8 mouse cellular contexts compared by ENCODE assay signal in the genomic region with DNA sequence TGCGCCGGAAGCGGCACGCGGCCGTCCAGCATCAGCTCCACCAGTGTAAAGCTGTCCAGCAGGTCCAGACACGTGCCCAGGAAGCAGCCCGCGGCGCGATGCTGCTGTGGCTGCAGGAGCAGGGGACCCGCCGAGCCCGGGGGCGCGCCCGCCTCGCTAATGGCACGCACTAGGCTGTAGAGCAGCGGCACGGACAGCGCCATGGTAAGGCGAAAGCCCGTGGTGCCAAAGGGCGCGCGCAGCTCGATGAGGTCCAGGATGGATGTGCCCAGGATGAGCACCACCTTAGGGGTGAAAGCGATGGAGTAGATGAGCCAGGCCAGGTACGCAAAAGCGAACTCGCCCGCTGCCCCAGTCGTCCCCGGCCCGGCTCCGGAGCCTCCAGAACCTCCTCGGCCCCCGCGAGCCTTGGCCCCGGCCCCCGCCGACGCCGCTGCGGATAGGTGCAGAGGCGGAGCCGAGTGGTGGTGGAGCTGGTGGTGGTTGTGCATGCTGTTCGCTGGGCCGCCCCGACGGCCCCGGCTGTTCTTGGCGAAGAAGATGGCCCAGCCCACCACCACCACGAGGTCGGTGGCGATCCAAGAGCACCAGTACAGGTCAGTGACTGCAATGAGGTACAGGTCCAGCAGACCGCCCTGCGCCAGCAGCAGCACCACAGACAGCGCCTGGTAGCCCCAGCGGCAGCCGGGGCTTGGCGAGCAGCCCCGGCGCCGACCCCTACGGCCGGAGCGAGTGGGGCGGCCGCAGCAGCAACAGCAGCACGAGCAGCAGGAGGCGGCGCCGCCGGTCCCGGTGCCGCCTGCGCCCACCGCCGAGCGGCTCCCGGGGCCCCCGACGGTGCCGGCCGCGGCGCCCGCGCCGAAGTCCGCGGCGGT. TPM values are rescaled to one million over a fixed set of nuclear protein-coding genes. Genes with fewer than 3 reads are reported as not detected.
DNase-seq lines count a peak whose midpoint lies in the region; ATAC-seq and TF ChIP-seq lines count a peak whose summit lies in the region.

No protein-coding gene starts in this region.

- H3K27me3 ChIP-seq in forebrain, embryonic 14.5 days (replicated peaks; ENCODE audit: control insufficient read depth, insufficient read depth, low read length), result peaks cover 5% of the 10 kb centered on the region; the same call in 1 of the 2 replicates
- H3K27me3 ChIP-seq in kidney, postnatal 0 days (ENCODE audit: insufficient read depth, low read length), result peaks cover 19% of the 10 kb centered on the region
- peaks cover 28% of the 10 kb centered on the region for H3K27me3 ChIP-seq in stomach, embryonic 16.5 days (ENCODE audit: control insufficient read depth, insufficient read depth, low read length)

- WGBS in forebrain, embryonic 14.5 days, result under 1% methylated on average over 89 of the region's 95 CpGs
- WGBS in kidney, postnatal 0 days, result under 1% methylated on average over 92 of the region's 95 CpGs
- WGBS in stomach, embryonic 16.5 days, result under 1% methylated on average over 95 of the region's 95 CpGs

- no peak for DNase-seq in cerebellum, adult 9-10 months
- DNase-seq in thymus, postnatal 4 days, result peak; percentile 59
- no peak for DNase-seq in thymus, adult 18-20 months
- DNase-seq in forebrain, embryonic 14.5 days (ENCODE audit: low spot score), result no peak
- peak; percentile 51 for DNase-seq in kidney, postnatal 0 days (ENCODE audit: low spot score)

- peaks cover 26% of the 10 kb centered on the region for H3K4me1 ChIP-seq in forebrain, embryonic 14.5 days (ENCODE audit: control insufficient read depth, insufficient read depth, low read length)
- peaks cover 21% of the 10 kb centered on the region; the same call in 1 of the 2 replicates for H3K4me1 ChIP-seq in kidney, postnatal 0 days (replicated peaks; ENCODE audit: insufficient read depth, low read length)
- H3K4me1 ChIP-seq in stomach, embryonic 16.5 days (ENCODE audit: control insufficient read depth, insufficient read depth, low read length), result peaks cover 13% of the 10 kb centered on the region

- no peaks in the 10 kb centered on the region for H3K9me3 ChIP-seq in forebrain, embryonic 14.5 days (replicated peaks; ENCODE audit: control insufficient read depth, low read length)
- no peaks in the 10 kb centered on the region for H3K9me3 ChIP-seq in kidney, postnatal 0 days (replicated peaks; ENCODE audit: low read length)
- no peaks in the 10 kb centered on the region for H3K9me3 ChIP-seq in stomach, embryonic 16.5 days (replicated peaks; ENCODE audit: control insufficient read depth, low read length)

- peak overlapping the region; percentile 93 for H3K27ac ChIP-seq in forebrain, embryonic 14.5 days (ENCODE audit: low read depth, low read length)
- H3K27ac ChIP-seq in kidney, postnatal 0 days, result no peak overlapping the region
- H3K27ac ChIP-seq in stomach, embryonic 16.5 days (ENCODE audit: low read length), result no peak overlapping the region

- H3K4me3 ChIP-seq in forebrain, embryonic 14.5 days (ENCODE audit: low read depth, low read length), result peak overlapping the region; percentile 72
- H3K4me3 ChIP-seq in kidney, postnatal 0 days (replicated peaks; ENCODE audit: low read depth, low read length), result peak overlapping the region; percentile 67
- peak overlapping the region; percentile 50 for H3K4me3 ChIP-seq in stomach, embryonic 16.5 days (replicated peaks; ENCODE audit: low read length)

- no peaks in the 10 kb centered on the region for H3K36me3 ChIP-seq in forebrain, embryonic 14.5 days (ENCODE audit: control insufficient read depth, insufficient read depth, low read length)
- H3K36me3 ChIP-seq in kidney, postnatal 0 days (ENCODE audit: insufficient read depth, low read length), result no peaks in the 10 kb centered on the region
- H3K36me3 ChIP-seq in stomach, embryonic 16.5 days (ENCODE audit: control insufficient read depth, insufficient read depth, low read length), result no peaks in the 10 kb centered on the region

- peak; percentile 11; the same call in 1 of the 2 replicates for ATAC-seq in cerebellum, adult (ENCODE audit: insufficient number of reproducible peaks, low FRiP score, low TSS enrichment)
- ATAC-seq in forebrain, embryonic 14.5 days, result peak; percentile 5; the same call in 1 of the 2 replicates
- peak; percentile 25 for ATAC-seq in kidney, postnatal 0 days (replicated peaks; ENCODE audit: low FRiP score, low read depth)
- 0 out of 2 replicates have a peak, but pooled peaks have one; percentile 22 for ATAC-seq in megakaryocyte progenitor cell, adult 5-6 weeks (replicated peaks; ENCODE audit: poor library complexity)
- ATAC-seq in stomach, embryonic 16.5 days (ENCODE audit: insufficient read depth, low FRiP score), result peak; percentile 19; the same call in 1 of the 2 replicates

- peak overlapping the region; percentile 71 for H3K4me2 ChIP-seq in forebrain, embryonic 14.5 days (ENCODE audit: low read length)
- H3K4me2 ChIP-seq in kidney, postnatal 0 days (ENCODE audit: low read length), result peak overlapping the region; percentile 99
- peak overlapping the region; percentile 93 for H3K4me2 ChIP-seq in stomach, embryonic 16.5 days (ENCODE audit: low read depth, low read length)

- peak overlapping the region; percentile 84 for H3K9ac ChIP-seq in forebrain, embryonic 14.5 days (ENCODE audit: low read length)
- H3K9ac ChIP-seq in kidney, postnatal 0 days (ENCODE audit: low read depth, low read length), result peak overlapping the region; percentile 50; the same call in 1 of the 2 replicates
- H3K9ac ChIP-seq in stomach, embryonic 16.5 days (ENCODE audit: low read length), result peak overlapping the region; percentile 69

- no peak for TF ChIP-seq CTCF in kidney, postnatal 0 days (IDR thresholded peaks at IDR 0.05; ENCODE audit: low read depth)

RNA-seq across cellular contexts. Expression of a gene that starts 0.9 kb away (rescaled TPM):
- polyA plus RNA-seq in forebrain, embryonic 14.5 days (2014; fragmentation: Nextera tagmentation; extraction: Ambion mirVana), result 3.0 and 3.5 TPM in 2 replicates
- 0.12 and 0.13 TPM in 2 replicates for polyA plus RNA-seq in kidney, postnatal 0 days (2015; fragmentation: Nextera tagmentation; extraction: Ambion mirVana)
- total RNA-seq in megakaryocyte progenitor cell, adult 5-6 weeks (2015), result 0.10 TPM in 1 of 2 replicates, not detected in the other
- 0.08 TPM in 1 of 2 replicates, not detected in the other for total RNA-seq in megakaryocyte progenitor cell, adult 5-6 weeks (2017)
- 0.04 and 0.09 TPM in 2 replicates for polyA plus RNA-seq in stomach, embryonic 16.5 days (2015; fragmentation: Nextera tagmentation; extraction: Ambion mirVana)

RNA-seq across cellular contexts. Expression of a gene that starts 29.7 kb away (rescaled TPM):
- 1.1 and 3.5 TPM in 2 replicates for polyA plus RNA-seq in forebrain, embryonic 14.5 days (2014; fragmentation: Nextera tagmentation; extraction: Ambion mirVana)
- 3.8 and 5.2 TPM in 2 replicates for polyA plus RNA-seq in kidney, postnatal 0 days (2015; fragmentation: Nextera tagmentation; extraction: Ambion mirVana)
- total RNA-seq in megakaryocyte progenitor cell, adult 5-6 weeks (2015), result 23.1 and 30.3 TPM in 2 replicates
- 19.8 and 25.9 TPM in 2 replicates for total RNA-seq in megakaryocyte progenitor cell, adult 5-6 weeks (2017)
- 7.7 and 8.5 TPM in 2 replicates for polyA plus RNA-seq in stomach, embryonic 16.5 days (2015; fragmentation: Nextera tagmentation; extraction: Ambion mirVana)

RNA-seq across cellular contexts. Expression of a gene that starts 38.4 kb away (rescaled TPM):
- polyA plus RNA-seq in forebrain, embryonic 14.5 days (2014; fragmentation: Nextera tagmentation; extraction: Ambion mirVana), result 9.0 and 10.4 TPM in 2 replicates
- polyA plus RNA-seq in kidney, postnatal 0 days (2015; fragmentation: Nextera tagmentation; extraction: Ambion mirVana), result 15.9 and 17.9 TPM in 2 replicates
- total RNA-seq in megakaryocyte progenitor cell, adult 5-6 weeks (2015), result 4.3 TPM in 2 replicates
- total RNA-seq in megakaryocyte progenitor cell, adult 5-6 weeks (2017), result 4.7 and 7.6 TPM in 2 replicates
- 15.9 and 16.1 TPM in 2 replicates for polyA plus RNA-seq in stomach, embryonic 16.5 days (2015; fragmentation: Nextera tagmentation; extraction: Ambion mirVana)

Comparison
In these comparisons a context has a peak if more than half of its experiments do, and no peak if none do; other contexts are left out.
1. DNase-seq: peak in thymus, postnatal 4 days (single experiment) and kidney, postnatal 0 days (single experiment); none in cerebellum, adult 9-10 months (single experiment), thymus, adult 18-20 months (0 of 2) and forebrain, embryonic 14.5 days (single experiment).
2. Peak in every context shown above with its lines, with median percentiles within 50 percentile points of each other: ATAC-seq, H3K4me2 ChIP-seq, H3K4me3 ChIP-seq and H3K9ac ChIP-seq.